Mouse (Mus musculus): ENCODE results near the gene Cep350.

DNA sequence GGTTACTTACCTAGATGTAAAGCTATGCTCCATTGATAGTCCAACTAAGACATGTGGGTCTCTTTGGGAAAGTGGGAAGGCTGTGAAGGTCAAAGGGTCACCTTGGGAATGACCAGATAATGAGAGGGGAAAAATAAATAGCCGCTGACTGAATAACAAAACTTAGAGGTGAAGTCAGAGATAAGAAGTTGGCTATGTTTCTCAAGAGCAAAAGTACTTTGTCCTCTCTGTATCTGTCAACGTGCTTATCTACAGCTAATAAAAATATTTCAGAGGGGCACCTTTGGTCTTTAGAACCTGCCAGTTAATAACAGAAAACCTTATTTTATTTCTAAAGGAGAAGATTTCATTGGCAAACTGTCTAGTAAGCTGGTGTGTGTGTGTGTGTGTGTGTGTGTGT, 22.6 kb upstream of the Cep350 start:
- no peak for TF ChIP-seq CTCF (IDR thresholded peaks at IDR 0.05; ENCODE audit: borderline replicate concordance, insufficient read depth, low read length)
- TF ChIP-seq POLR2A (IDR thresholded peaks at IDR 0.05; ENCODE audit: low read depth, low read length): no peak

Data from embryonic fibroblast, embryonic 13.5 days (primary cell).